Mouse (Mus musculus) heart, postnatal 4 days (tissue): ENCODE data around the gene Hoxa11. TPM values are rescaled to one million over a fixed set of nuclear protein-coding genes. Genes with fewer than 3 reads are reported as not detected.

Experiments
- DNase-seq: peaks from one replicate; pipeline ENCODE4 v3.0.0; 2021
- total RNA-seq, 2 experiments: library from RNA; stranded (reverse); gene quantifications; 2 replicates each; pipeline ENCODE4 v1.2.3; 2021

Hoxa11 gene
- total RNA-seq, 2 experiments from 2014 or later: not detected

GRCm38 (mm10) chr6:52265306-52265912 lies 19.8 kb upstream of the Hoxa11 start:
- DNase-seq: no peak

DNA sequence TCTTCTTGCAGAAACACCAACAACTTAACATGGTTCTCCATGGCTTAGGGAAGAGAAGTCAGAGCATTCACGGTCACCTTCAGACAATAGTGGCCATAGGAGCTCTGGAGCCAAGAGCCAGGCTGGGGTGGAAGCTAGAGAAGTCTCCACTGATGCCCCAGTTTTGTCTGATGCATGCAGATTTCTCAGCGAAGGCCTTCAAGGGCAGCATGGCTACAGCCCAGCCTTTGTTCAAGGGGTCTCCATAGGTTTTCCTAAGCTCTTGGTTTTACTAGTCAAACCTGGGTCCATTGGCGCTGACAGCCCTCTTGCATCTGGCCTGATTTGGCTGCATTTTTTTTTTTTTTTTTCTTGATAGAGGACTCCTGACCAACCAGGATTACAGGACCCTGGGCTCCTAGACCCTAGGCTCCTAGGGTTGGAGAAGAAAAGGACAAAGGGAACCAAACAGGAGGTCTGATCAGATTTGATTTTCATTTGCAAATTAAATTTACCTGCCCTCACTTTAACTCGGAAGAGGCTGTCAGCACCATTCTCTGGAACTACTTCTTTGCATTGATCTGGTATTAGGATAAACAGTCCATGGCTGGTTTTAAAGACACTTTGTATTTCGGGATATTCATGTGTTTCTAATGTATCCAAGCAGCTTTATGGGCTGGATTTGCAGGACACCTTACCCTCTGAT lies 18.6 kb upstream of the Hoxa11 start:
- no peak for DNase-seq

DNA sequence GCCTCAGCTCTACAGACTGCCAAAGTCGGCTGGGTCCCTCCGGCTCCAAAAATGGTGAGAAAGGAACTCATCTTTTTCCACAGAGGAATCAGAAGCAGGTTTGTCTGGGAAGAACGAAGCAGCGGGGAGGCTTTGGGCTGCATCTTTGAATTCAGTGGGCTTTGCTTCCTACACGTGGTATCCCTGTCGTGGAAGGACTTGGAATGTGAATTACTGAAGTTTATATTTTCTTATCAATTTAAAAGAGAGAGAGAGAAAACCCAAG lies 17.6 kb upstream of the Hoxa11 start:
- no peak for DNase-seq

DNA sequence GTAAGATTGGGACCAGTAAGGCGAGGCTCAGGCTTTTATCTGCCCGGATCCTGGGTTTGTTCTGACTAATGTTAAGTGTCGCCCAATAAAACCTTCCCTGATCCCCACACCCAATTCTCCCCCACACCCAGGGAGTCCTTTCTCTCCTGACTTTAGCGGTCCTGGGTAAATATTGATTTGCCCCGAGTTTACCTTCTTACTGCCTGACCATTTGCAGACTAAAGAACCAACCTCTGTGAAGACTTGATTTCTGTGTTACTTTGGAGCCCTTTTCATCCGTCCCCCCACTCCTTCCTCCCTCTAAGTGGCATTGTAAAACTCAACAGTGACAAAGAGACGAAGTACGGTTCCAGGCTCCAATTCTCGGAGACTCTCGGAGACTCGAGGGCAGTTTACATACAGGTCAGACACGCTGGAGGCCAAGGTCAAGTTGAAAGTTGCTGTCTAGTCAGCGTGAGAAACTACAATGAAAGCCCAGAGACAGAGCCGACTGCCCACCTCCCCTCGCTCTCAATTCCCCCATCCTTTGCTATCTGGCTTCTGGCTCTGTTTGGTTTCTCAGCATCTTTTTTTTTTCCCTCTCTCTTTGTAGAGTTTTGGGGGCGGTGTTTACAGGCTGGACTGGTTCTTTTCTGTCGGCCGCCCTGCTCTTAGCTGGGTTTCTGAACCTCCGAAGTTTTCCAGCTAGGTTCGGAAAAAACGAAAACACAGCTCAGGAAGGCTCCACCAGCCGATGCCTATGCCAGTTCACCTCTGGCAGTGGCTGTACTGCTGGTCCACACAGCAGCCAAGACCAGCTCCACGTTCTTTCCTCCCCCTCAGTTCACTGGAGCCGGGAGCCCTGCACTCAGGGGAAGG lies 17.1 kb upstream of the Hoxa11 start:
- peak; percentile 10 for DNase-seq

- no peak for DNase-seq
These were observed 16.3 kb upstream of the Hoxa11 start for GRCm38 (mm10) chr6:52261751-52262462.

GRCm38 (mm10) chr6:52260654-52261575 lies 15.3 kb upstream of the Hoxa11 start, which contains the start of gene Hoxa13:
Gene Hoxa13, minus strand, starts transcription at chr6:52260880.
- DNase-seq: no peak

DNA sequence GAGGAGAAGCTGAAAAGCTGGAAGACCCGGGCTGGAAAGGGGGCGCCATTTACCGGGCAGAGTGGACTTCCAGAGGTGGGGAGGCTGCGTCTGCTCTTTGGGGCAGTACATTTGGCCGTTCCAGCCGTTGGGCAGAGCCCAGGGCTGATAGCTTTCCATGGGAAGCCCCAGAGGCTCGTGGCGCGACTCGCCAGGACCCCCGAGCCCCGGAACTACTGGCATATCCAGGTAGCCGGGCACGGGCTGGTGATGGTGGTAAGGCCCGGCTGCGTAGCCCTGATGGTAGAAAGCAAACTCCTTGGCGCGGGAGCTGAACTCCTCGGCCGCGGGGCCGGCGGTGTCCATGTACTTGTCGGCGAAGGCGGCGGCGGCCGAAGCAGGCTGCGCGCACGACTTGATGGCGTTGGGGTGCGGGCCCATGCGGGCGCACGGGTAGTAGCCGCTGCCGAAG lies 14.2 kb upstream of the Hoxa11 start:
- DNase-seq: no peak

GRCm38 (mm10) chr6:52259081-52259790 lies 13.6 kb upstream of the Hoxa11 start:
- no peak for DNase-seq

DNA sequence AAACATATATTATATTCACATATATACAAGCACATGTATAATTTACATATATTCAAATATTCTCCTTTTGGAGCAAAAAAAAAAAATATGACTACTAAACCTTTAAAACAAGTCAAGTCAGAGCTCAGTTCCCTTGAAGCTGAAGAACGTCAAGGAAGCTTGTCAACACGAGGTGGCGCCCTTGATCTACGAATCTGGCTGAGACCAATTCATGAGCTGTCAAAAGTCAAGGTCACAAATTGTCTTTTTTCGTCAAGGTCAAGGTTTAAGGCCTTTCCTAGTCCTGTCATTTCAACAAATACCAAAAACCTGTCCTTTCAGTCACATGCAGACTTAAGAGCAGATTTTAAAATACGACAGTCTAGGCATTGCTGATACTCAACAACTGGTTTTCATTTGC lies 11.3 kb upstream of the Hoxa11 start:
- peak; percentile 88 for DNase-seq

DNA sequence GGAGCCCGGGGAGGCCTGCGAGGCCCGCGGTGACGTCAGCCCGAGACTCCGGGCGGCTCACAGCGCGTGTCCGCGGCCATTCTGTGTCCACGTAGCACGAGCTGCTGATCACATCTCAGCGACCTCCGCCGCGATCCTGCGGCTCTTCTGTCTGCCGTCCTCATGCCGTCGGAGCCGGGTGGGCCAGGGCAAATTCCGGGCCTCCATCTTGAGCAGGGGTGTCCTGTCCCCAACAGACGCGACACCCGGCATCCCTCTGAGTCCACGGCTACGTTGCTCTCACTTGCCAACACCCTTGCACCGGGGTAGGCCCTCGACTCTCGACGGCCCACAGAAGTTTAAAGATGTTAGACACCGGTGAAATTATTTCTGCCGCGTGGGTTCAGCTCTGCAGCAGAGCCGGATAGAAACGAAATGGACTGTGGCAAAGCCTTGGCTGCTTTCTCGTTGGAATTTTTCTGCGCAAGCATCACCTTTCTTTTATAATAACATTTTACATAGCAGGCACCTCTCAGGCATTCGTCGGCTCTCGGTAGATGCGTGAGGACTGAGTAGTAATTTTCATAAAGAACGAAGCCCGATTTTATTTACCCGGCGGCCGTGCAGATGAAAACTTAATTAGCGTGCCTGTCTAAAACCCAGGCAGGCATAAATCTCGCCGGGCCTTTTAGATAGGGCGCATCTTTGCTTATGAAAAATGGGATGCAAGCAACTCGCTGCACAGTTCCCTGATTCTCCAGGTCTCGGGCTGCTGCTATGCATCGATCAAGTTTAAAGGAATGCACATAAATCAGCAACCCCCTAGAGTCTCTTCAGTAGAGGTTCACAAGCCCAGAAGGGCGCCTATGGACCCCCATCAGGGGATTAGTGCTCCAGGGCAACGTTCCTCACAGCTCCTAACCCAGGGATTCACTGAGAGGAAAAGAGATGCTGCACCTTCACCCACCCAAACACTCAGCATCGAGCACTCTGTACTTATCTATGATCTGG lies 8.2 kb upstream of the Hoxa11 start:
- DNase-seq: no peak

DNA sequence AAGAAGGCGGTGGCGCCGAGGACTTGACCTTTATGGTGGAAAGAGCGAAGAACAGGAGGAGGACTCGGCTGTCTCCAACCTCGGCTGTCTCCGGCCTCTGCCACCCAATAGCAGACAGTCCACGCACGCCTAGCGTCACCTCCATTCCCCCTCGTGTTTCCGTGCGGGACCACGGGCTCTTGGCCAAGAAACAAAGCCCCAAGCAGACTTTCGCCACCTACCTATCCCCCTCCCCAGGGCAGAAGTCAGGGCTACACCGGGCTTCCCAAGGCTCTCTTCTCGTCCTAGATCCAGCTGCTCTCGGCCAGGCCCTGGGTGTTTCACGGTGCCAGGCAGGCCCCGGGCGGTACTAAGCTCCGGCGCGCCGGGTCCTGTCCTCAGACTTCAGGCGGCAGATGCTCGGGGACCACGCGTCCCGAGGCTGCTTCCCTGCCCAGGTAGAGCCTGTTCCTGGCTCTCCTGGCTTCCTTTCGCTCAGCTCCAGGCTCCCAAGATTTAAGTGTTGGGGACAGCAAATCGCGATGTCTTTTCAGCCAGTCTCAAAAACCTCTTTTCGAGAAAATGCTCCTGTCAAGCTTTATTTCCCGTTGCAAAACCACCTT lies 7.3 kb upstream of the Hoxa11 start:
- no peak for DNase-seq

- DNase-seq: no peak
These were observed 6.6 kb upstream of the Hoxa11 start for GRCm38 (mm10) chr6:52252016-52252774.

DNA sequence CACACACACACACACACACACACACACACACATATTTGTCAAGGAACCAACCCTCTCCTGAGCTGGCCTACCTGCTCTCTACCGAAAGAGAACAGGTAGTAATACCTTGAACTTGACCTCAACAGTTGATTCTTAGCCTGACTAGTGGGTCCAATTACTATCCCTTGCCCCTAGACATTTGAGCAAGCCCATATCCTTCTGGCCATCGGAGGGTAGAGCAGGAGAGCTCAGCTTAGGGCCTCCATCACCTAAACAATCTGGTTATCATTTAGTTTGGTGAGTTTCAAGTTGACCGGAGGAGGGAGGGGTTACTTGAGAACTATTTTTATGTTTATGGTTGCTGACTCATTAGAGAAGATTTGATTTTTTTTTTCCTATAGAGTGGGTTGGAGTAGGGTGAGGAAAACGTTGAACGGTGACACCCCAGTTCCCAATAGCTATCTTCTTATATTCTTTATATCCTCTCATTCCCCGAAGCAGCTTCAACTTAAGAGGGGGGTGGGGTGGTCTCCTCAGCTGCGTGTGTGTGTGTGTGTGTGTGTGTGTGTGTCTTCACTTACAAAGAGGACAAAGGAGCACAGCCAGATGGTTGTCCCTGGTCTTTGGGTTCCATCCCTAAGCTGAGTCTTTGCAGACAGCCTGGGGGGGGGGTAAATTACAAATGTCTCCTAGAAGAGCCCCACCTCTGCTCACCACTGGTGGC lies 5.7 kb upstream of the Hoxa11 start:
- DNase-seq: no peak

DNA sequence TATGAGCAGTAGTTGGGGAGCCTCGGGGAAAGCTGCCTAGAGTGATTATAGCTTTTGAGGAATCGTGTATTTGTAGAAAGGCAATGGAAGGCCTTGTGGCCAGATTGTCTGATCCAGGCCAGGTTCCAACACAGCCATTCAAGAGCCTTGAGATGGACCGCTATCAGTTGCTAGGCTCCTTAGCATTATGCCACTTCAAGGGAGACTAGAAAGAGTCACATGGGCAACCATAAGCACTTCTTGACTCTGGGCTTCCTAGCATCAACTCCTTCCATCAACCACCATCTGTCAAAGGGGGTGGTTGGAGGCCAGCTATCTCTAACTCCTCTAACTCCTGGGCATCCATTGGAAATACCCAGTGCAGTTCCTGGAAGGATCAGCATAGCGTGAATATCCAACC lies 4.2 kb upstream of the Hoxa11 start:
- DNase-seq: no peak

DNA sequence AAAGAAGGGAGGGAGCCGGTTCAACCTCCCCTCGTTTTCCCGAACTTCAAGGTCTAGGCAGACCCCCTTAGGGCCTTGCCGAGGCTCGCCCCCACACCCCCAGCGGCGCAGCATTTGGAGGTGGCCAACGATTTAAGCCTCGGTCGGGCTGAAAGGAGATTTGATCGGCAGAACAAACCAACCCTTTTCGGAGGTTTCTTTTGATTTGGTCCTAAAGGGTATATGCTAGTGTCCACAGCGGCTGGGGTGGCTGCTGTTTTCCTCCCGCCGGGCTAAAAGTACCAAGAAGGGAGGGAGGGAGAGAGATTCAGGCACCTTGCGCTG lies 3.8 kb upstream of the Hoxa11 start:
- no peak for DNase-seq

GRCm38 (mm10) chr6:52248638-52249414 lies 3.2 kb upstream of the Hoxa11 start:
- DNase-seq: no peak
